Mouse (Mus musculus): ENCODE results near the gene Ssr2.

Ssr2 gene

DNA sequence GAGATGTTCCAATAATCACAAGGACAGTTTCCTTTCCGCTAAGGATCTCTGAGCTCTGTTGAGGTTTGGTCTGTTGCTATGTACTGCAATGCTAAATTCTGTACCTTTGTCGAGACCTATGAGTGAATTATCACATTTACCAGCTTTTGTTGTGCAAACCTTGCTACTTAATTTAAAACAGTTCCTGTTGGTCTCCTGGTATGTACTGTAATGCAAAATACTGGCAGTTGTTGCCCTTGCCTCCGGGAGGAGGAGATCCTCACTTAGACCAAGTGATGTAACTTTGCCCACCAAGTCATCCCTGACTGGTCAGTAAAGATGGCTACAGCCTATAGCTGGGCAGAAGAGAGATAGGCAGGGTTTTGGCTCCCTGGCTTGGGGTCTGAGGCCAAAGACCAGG, at the start of gene Ssr2:
Gene Ssr2 (plus strand): TSS at position 337 of the 400 bp plus-strand sequence.
- DNase-seq, result no peak

DNA sequence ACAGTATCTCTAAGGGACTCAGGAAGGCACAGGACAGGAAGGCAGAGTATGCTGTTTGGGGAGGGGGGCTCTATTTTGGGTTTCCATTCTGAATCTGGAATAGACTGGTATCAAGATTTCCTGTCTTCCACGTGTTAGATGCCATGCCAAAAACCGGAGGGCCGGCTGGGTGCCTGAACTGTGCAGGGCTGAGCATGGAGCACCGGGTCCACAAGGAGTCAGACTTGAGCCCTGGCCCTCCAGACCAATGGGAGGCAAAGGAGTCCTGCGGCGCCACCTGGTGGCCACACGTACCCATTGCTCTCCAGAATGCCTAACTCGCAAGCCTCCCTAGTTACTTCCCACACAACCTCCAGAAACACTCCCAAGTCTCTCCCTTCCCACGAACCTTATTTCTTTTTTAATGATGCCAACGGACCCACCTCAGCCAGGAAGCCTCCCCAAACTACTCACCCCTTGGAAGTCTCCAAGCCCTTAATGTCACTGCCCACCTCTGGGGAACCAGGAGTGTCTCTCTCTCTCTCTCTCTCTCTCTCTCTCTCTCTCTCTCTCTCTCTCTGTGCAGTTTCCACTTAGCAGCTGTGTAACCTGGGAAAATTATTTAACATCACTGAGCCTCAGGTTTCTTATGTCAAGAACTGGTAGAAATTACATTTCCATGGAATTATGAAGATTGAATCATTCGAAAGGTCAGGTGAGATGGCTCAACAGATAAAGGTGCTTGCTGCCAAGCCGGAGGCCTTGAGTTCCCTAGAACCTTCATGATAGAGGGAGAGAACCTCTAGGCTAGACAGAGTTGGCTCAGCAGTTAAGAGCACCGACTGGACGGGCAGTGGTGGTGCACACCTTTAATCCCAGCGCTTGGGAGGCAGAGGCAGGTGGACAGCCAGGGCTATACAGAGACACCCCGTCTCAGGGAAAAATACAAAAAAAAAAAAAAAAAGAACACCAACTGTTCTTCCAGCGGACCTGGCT, 49.2 kb upstream of the Ssr2 start:
- peak; percentile 99 for DNase-seq

DNA sequence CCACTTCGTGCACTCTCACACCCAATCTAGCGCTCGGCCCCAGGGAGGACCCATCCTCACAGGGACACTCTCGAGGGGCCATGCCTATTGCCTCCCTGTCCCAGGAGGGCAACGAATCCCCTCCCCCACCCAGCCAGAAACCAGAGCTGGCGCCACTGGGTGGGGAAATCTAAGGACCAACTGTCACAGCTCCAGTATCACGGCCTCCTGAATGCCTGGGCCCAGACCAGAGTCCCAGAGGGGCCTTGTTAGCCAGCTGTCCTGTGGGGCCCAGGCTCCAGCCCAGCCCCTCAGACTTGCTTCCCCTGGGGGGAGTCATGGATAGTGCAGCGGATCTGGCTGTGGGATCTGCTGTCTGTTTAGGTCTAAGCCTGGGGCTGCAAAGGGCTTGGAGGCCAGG, 48.1 kb upstream of the Ssr2 start:
- DNase-seq, result peak; percentile 93

DNA sequence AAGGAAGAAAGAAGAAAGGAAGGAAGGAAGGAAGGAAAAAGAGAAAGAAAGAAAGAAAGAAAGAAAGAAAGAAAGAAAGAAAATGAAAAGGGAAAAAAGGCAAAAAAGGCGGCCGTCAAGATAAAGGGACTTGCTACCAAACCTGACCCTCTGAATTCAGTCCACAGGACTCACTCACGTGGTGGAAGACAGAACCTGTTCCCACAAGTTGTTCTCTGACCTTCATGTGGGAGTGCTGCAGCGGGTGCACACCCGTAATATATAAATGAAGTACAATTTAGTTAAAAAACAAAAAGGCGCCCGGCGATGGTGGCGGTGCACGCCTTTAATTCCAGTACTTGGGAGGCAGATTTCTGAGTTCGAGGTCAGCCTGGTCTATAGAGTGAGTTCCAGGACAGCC, 47.0 kb upstream of the Ssr2 start:
- no peak for DNase-seq

DNA sequence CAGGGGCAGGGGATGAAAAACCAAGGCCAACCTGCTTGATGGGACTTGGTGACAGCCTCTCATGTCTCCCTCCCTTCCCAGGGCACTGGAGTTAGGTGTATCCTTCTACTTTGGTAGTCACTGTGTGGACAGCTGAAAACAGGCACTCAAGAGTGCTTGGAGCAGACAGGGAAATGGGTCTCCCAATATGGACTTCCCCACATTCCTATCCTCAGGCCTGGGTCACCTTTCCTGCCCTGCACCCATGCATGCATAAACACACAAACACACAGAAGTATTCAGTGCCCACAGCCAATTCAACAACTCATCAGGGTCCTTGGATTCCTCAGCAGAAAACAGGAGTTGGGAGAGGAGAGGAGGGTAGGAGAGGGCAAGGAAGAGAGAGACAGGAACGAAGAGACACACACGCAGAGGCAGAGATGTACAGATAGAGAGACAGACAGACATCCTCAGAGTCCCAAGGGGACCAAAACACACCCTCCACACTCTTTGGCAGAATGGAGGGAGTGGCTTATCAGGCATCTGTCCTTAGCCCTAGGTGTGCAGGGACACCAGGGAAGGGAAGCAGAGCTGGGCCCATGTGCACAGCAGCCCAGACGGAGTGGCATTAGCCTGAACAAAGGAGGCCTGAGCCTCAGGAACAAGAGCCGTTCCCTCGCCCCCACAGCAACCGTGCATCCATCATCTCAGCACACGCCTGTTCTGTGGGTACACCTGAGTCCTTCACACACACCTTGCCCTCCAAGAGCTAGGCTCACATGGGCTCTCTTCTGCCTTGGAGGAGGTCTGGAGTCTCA, 46.3 kb upstream of the Ssr2 start:
- peak; percentile 90 for DNase-seq

DNA sequence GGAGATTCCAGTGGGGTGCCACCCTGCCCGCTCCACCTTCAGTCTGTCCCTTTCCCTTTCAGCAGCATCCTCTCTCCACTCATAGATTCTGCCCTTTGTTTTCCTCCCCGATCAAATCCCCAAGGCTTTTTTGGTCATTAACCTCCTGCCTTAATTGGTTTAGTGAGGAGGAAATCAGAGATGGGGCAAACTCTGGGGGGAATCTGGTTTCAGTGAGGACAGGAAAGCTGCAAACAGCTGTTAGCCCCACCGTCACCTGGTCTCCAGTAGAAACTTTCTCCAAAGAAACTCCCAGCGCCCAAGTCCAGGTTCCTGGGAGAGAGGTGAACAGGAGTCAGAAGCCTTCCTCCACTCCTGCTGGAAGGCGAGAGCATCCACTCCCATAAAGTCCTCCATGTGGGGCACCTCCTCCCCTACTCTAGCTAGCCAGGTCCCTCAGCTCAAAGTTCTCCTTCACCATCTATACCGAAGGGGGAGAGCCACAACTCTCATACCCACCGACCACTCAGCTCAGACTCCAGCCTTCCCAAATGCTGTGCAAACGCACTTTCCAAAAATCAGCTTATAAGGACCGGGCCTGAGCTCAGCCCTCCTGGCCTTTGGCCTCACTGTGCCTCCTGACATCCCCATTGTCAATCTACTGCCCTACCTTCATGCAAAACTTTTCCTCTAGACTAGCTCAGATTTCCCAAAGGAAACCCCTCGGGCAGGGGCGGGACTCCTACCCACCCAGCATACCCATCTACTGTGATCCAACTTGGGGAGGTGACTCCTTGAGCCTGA, 45.4 kb upstream of the Ssr2 start:
- DNase-seq, result peak; percentile 91

DNA sequence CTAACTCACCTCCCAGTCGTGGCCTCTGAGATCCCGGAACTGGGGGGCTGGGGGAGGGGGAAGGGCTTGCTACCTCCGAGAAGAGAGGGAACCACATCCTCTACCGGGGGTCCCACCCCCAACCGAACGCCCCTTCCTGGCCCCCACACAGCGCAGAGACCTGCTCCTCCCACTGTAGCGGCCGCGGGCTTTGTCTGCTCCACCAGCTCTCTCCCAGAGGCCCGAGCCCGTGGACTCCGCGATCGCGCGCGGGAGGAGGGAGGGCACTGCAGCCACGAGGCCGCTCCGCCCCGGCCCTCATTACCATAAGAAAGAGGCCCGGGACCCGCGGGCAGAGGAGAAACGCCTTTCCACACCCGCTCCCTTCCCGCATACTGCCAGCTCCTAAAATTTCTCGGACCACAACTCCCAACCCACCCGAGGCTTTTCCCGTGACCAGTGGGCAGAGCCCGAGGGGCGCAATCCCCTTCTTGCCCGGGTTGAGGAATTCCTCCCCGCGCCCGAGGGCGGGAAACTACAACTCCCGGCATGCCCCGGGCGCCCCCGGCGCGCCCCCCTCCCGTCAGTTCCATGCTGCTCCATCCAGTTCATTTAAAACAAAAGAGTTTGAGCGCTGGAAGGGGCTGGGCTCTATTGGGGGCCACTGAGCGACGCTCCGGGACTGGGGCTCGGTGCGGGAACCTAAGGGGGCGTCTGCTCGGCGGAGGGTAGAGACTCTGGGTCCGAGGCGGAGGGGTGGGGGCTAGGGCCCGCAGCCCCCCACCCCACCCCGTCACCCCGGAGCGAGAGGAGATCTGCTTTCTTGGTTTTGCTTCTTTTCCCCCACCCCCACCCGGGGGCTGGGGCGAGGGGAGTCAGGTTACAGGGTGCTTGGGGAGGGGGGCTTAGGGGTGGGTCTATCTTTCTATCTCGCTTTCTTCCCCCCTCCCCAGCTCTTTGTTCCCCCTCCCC, 44.1 kb upstream of the Ssr2 start:
- peak; percentile 98 for DNase-seq

DNA sequence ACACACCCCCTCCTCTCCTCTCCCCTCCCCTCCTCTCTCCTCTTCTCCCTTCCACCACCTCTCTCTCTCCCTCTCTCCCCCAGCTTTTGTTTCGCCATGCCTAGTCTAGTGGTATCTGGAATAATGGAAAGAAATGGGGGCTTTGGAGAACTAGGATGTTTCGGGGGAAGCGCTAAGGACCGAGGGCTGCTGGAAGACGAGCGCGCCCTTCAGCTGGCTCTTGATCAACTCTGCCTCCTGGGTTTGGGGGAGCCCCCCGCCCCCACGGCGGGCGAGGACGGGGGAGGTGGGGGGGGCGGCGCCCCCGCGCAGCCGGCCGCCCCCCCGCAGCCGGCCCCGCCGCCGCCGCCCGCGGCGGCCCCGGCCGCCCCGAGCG, 43.4 kb upstream of the Ssr2 start, which contains the start of gene Mex3a:
Gene Mex3a (plus strand): TSS at position 97 of the 376 bp plus-strand sequence.
- no peak for DNase-seq

DNA sequence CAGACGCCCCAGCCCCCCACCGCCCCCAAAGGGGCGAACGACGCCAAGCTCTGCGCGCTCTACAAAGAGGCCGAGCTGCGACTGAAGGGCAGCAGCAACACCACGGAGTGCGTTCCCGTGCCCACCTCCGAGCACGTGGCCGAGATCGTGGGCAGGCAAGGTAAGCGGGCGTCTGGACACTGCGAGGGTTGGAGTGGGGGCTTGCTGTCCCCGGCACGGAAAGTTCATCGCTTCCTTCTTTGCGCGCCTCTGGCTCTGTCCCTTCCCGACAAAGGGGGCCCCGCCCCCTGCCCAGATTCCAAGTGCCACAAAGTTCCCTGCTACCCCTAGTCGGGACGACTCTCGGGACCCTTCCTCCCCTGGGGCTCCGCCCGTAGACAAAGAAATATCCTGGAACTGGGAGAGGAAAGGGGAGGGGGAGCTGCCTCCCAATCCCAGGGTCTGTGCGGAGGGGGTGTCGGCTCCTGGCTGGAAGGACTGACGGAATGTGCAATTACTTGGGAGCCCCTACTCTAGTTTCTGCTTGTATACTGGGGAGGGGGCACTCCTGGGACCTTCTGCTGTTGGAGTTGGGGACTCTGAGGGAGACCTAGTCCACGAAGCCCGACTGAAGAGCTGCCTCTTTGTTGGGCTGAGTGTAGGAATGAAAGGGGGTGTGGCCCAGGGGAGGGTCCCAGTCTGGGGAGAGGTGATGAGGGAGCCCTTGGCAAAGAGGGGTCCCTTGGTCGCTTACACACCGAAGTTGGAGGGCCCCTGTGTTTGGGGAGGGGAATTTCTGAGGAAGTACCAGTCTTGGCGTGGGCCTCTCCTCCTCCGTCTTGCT, 42.8 kb upstream of the Ssr2 start:
- DNase-seq, result peak; percentile 94

DNA sequence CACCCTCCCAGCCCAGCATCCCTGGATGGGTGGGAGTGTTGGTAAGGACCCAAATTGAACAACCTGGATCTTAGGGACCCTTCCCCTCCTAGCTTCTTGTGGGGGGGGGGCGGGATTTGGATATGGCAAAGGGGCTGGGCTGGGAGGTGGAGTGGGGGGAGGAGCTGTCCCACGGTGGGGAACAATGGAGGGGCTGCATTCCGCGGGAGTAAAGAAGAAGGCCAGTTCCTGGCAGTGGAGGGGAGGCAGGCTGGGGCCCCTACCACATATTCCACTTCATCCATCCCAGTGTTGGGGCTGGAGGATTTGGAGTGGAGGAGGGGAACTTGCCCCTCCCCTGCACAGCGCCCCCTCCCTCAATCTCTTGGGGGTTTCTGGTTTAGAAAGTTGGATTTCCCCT, 42.0 kb upstream of the Ssr2 start:
- peak; percentile 90 for DNase-seq

DNA sequence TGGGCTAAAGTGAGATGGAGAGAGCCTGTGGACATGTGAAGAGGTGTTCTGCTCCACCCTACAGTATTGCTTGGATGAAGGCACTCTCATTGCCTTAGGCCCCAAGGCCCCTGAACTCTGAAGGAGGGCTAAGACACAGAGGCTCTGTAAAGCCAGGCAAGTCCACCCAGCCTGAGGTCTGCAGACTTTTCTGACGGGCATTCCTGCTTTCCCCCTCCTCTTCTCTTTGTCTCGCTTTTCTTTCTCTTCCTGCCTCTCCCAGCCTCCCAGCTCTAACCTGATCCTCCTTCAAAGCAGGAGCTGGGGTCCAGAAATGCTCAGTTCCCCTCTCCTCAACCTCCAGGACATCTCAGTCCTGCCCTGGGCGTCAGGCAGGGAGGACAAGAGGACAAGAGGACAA, 40.7 kb upstream of the Ssr2 start:
- DNase-seq, result peak; percentile 87

DNA sequence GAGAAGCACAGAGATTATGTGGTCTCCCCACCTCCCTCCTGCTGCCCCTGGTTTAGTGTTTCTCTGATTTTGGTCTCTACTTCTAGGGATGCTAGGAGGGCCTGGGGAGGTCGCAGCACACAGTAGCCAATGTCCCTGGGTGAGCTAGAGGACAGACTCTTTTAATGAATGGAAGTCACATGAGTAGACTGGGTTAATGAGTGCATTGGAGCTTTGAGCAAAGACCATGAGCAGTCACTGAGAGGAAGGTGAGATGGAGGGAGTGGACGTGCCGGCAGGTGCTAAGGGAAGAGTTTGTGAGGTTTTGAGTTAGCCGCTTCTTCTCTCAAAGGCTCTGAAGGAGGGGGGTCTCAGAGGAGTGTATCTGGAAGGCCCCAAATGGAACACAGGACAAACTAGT, 40.1 kb upstream of the Ssr2 start:
- DNase-seq, result no peak

DNA sequence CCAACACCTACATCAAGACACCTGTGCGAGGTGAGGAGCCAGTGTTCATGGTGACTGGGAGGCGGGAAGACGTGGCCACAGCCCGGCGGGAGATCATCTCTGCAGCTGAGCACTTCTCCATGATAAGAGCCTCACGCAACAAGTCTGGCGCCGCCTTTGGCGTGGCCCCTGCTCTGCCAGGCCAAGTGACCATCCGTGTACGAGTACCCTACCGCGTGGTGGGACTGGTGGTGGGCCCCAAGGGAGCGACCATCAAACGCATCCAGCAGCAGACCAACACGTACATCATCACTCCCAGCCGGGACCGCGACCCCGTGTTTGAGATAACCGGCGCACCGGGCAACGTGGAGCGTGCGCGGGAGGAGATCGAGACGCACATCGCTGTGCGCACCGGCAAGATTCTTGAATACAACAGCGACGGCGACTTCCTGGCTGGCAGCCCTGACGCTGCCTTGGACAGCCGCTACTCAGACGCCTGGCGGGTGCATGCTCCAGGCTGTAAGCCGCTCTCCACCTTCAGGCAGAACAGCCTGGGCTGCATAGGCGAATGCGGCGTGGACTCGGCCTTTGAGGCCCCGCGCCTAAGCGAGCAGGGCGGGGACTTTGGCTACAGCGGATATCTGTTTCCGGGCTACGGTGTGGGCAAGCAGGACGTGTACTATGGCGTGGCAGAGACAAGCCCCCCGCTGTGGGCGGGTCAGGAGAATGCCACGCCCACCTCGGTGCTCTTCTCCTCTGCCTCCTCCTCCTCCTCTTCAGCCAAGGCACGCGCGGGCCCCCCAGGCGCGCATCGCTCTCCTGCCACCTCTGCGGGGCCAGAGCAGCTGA, 39.4 kb upstream of the Ssr2 start:
- DNase-seq, result peak; percentile 99

DNA sequence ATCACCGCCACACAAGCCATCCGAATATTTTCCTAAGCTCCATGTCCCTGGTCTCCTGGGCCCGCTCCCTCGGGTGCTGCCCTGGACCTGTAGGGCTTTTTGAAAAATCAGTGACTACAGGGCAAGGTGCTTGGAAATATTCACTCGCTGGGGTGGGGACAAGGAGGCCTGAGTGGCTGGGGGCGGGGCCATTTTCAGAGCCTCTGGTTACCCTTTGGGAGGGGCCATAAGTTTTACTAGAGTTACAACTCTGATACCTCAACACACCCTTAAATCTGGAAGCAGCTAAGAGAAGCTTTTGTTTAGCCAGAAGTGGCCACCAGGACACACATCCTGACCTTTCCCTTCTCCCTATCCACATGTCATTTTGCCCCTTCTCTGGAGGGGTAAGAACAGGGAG, 38.5 kb upstream of the Ssr2 start:
- DNase-seq, result no peak

DNA sequence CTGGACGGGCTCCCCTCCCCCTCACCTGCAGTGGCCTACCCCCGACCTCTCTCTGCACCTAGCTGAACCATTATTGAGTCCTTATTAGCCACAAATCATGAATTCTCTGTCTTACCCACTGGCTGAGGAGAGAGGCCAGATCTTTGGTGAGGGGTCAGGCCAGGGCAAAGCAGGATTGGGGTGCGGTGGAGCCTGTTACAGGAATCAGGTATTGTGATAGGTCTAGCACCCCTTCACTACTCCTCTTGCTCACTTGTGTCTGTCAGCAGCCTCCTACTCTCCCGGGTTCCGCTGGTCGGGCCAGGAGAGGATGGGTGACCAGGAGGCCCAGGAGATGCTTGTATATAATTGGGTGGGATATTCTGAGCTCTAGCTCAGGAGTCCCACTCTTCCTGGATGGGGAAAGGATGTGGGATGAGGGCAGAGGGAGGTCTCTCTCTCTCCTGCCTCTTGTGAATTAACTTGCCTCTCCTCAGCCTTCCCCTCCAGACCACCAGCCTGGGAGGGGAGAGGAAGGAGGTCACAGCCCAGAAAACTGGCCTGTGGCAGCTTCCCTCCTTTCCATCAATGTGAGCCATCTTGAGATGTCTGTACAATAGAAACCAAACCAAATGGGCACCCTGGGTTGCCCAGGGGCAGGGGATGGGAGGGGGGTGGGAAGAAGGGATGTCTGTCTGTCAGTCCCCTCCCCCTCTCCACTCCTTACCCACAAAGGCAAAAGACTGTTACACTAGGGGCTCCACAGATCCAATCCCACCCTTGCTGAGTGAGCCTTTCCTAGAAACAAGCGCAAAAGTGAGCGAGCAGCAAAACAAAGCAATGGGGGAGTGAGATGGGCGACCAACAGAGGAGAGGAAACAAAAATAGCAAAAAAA, 37.2 kb upstream of the Ssr2 start:
- peak; percentile 90 for DNase-seq

DNA sequence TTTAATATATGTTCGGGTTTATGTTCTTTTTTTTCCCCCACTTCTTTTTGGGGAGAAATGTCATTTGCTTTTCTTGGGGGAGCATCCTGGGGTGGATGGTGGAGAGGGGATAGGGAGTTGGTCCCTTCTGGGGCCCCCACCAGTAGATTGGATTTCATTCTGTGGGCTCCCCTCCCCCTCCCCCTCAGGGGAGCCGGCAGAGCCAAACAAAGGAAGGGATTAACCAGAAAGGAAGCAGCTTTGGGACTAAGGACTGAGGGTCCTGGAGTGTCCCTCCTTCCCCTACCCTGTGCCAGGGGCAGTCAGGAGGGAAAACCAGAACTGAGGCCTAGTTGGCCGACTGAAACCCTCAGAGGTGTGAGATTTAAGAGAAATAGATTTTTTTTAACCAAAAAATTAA, 36.3 kb upstream of the Ssr2 start:
- no peak for DNase-seq

DNA sequence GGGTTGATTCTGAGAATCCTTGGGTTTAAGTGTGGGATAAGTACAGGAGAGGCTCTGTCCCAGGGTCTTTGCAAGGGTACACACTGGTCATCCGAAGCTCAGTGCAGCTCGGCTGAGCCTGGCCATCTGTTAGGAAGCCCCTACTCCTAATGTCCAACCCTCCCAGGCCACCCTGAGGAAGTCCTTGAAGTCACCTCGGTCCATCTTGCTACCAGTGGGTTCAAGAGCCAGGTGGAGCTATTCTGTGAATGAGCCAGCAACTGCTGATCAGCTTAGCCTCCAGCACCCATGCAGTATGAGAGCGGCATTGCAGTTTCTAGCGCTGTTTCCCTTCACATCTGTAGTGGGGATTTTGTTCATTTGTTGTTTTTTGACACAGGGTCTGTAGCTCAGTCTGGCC, 35.6 kb upstream of the Ssr2 start:
- peak; percentile 86 for DNase-seq

DNA sequence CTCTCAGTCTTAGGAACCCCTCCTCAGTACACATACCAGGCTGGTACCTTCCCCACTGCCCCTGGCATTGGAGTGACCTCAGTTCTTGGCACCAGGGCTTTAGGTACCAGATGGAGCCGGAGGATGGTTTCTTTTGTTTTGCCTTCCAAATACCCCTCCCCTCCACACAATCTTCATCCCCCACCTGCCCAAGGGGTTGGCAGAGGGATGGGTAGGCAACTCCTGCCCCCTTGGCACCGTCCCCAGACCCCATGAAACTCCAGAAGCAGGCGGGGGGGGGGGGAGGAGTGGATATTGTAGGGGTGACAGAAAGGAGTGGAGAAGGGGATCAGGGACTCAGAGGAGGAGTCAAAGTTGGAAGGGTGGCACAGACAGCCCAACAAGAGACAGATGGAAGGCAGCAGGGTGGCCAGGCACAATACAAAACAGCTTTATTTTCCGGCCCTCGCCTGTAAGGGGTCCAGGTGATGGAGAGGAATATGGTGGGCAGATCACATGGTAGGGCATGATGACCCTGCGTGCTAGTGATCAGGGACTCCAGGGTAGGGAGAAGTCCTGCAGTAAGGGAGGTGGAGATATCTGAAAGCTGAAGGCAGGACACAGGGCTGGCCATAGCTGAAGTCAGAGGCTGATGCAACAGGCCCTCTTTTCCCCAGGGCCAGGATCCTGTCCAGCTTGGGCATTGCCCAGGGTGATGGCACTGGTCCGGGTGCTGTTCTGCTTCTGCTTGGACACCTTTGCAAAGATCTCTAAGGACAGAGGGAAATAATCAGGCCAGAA, 33.9 kb upstream of the Ssr2 start:
- DNase-seq, result peak; percentile 87
